Comparison of ENCODE assay signal across 8 mouse cellular contexts in genomic region chr5:125268033-125268765, GRCm38 (mm10).
DNase-seq lines count a peak whose midpoint lies in the region; ATAC-seq lines count a peak whose summit lies in the region.

No protein-coding gene starts in this region.

- peak; percentile 58 for ATAC-seq in inflammation-experienced regulatory T-cells, adult 6 months
- ATAC-seq in megakaryocyte progenitor cell, adult 5-6 weeks (replicated peaks; ENCODE audit: poor library complexity) = peak; percentile 28; the same call in 1 of the 2 replicates

- peak; percentile 92 for DNase-seq in NIH3T3 (ENCODE audit: low read depth)
- peak; percentile 81 to 93 for DNase-seq in cerebellum, postnatal 36 days
- DNase-seq in gastrocnemius, postnatal 14 days = peak; percentile 80
- DNase-seq in left cerebral cortex, postnatal 10 days (ENCODE audit: extremely low spot score in 1 of 2, low spot score in 2 of 2) = peak; percentile 71 to 82
- DNase-seq in right cerebral cortex, postnatal 14 days = peak; percentile 80
- peak; percentile 56 to 86 for DNase-seq in urinary bladder, postnatal 4 days (ENCODE audit: low spot score in 2 of 2)

- intact Hi-C loops in gastrocnemius, postnatal 14 days (cut with DNase I; ENCODE audit: low total_unique reads) = loop anchor here (5.0 to 10.0 kb wide), 3 partner anchors 63 to 356 kb away; no protein-coding TSS in a partner anchor
- intact Hi-C loops in left cerebral cortex, postnatal 10 days (cut with DNase I) = loop anchor here (5.0 to 10.0 kb wide), 5 partner anchors 66 to 241 kb away; partner anchors contain the start of gene Ncor2

Comparison
In these comparisons a context has a peak if more than half of its experiments do, and no peak if none do; other contexts are left out.
1. Peak in every context shown above with its lines: DNase-seq and ATAC-seq.